Mouse (Mus musculus) skeletal muscle tissue, adult 2 months (tissue): ENCODE measurements around the gene Plppr3.

Experiments
- DNase-seq: peaks from one replicate; pipeline ENCODE4 v3.0.0-alpha.2; 2012; ENCODE audit warnings: low read depth, low spot score

The Plppr3 gene

DNA sequence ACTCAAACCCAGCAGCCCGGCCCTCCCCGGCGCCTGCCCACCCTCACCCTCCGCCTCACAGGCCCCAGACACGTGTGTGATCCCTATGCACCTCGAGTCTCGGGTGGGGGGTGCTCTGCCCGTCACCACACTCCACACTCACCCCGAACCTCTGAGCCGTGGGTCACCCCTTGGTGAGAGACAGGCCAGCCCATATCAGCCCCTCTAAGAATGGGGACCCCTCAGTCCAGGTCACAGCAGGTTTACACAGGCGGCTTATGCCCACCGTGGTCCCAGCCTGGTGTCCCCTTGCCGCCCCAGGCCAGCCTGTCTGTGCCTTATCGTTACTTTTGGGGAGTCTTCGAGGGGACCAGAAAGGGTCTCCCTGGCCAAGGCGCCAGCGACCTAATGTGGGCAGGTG lies 54.8 kb downstream of the Plppr3 start:
- DNase-seq = no peak

DNA sequence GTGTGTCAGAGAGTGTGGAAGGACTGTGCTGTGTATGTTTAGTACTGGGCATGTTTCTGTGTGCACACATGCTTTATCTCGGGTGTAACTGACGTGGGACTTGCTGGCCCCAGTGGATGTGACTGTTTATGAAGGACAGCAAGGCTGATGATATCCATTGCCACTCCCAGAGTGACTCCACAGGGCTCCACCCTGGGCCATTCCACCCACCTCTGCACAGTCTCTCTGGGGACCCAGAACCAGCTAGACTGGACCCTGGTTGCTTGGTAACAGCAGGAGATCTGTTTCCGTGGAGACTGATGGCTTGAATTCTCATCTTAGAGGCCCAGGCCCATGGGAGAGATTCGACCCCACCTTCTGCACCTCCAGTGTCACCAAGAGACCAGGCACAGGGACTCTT lies 56.2 kb downstream of the Plppr3 start:
- DNase-seq = no peak

DNA sequence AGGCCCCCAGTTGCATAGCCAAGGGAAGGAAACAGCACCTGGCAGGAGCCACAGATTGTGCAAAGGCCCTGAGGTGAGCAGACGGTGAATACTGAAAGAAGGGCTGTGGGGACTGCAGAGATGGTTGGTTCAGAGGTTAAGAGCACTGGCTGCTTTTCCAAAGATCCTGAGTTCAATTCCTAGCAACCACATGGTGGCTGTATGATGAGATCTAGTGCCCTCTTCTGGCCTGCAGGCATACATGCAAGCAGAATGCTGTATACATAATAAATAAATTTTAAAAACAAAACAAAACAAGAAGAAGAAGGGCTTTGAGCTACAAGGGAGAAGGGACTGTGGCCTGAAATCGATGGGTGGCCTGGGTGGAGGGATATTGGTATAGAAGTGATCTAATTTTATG lies 57.3 kb downstream of the Plppr3 start:
- DNase-seq = no peak

DNA sequence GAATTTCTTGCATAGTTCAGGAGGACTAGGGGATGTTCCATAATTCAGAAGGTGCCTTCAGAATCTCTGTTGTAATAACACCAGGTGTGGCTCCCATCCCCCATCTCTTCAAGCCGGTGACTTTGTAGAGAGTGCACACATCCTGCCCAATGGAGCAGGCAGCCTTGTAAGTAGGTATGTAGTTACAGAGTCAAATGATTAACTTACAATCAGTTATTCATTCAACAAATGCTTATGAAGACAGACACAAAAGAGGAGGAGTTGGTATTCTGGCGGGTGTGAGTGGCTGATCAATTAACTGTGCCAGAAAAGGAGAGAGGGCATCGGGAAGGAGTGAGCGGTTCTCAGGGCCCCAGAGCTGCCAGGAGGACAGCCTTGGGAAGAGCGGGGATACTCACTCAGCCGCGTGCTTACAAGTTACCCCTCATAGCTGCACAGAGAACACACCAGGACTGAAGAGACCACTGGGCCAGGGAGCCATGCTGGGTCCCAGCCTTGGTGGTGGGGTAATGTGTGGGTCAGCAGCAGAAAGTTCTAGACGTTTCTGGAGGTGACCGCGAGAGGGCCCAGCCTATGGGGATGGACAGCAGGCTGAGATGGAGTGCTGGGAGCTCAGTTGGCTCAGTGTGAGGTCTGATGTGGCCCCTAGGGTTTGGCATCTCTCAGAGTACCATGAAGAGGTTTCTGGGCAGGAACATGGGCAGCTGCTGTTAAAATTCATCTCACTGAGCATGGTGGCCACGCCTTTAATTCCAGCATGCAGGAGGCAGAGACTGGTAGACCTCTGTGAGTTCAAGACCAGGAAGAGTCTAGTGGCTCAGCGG lies 58.6 kb downstream of the Plppr3 start:
- no peak for DNase-seq

DNA sequence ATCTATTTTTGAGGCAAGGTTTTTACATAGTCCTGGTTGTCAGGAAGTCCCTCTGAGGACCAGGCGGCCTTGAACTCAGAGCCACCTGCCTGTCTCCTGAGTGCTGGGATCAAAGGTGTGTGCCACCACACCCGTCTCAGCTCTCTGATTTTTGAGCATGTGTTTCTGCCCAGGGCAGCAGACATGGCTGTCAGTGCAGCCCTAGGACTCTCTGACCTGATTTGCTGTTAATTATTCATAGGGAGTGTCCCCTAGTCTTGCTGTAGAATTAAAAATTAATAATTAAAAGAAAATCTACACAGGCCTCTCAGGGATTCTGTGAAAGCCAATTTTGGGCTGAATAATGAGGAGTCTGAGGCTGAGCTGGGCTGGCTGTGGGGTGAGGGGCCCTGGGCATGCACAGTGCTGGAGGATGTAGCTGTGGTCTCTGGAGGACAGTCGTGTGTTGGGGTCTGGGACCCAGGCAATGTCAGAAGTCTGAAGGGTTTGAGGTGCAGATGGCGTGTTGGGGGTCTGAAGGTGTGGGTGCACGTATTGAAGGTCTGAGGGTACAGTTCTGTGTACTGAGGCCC lies 60.1 kb downstream of the Plppr3 start:
- no peak for DNase-seq

DNA sequence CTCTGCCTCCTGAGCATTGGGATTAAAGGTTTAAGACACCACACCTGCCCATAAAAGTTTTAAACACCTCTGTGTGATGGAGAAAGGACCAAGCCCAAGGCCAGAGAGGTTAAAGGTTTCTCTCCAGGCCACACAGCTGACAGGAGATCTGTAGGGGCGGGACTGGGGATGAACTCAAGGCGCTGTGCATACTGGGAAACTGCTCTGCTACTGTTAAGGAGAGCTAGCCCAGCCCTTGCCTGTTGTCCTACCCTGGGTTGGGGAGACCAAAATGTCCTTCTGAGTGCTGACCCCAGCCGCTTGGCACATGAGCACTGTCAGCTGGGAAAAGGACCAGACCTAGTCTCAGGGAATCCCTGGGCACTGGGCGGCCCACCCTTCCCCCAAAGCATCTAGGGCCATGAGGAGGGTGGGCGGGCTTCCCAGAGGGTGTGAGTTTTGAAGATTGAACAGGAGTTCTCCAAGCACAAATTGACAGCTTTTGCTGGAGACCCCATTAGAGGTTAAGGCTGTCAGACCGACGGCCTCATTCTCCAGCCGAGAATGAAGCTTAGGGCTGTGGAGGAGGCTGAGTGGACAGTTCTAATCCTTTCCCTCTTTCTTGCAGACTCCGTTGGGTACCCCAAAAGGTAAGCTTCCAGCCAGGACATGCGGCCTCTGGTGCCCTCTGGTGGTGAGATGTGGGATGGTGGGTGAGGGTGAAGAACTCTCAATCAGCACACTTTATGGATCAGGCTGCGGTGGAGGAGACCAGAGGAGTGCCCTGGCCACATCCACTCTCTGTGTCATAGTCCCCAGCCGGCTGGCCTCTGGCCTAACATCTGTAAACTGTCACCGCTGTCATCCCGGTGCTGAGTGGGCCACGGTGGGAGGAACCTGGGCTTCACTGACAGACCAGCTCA lies 62.4 kb downstream of the Plppr3 start:
- peak; percentile 47 for DNase-seq
